Mouse (Mus musculus): Measurements from ENCODE around the gene Tspan14.

DNA sequence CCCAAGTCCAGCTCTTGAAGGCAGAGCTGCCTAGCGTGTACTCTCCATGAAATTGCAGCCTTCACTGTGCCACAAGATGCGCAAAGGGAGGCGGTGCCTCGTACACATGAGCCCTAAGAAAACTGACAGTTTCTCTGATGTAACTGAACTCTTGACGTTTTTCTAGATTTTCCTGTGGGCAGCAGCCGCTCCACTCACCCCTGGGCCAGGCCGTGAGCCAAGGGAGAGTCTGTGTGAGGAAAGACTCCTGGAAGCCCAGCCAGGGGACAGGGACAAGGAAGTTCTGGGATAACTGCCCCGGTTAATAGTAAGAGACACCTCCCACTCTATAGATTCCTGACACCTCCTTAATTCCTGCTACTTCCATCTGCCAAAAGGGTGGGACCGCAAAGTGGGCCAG is 57.8 kb downstream of the Tspan14 start:
- TF ChIP-seq CTCF (IDR thresholded peaks at IDR 0.05; ENCODE audit: low read depth): no peak
- TF ChIP-seq EP300 (IDR thresholded peaks at IDR 0.05; ENCODE audit: low read depth): no peak
